ENCODE assay signal across 11 mouse cellular contexts in genomic region chr1:121177136-121177907, GRCm38 (mm10).
DNase-seq lines count a peak whose midpoint lies in the region; ATAC-seq lines count a peak whose summit lies in the region.
"Had no signal": no experiment of that assay in that cellular context is flagged by ENCODE, and none has a peak within 500 bp of the region (broad histone marks: within the 10 kb centered on the region; RNA-seq: fewer than 3 reads in every experiment).

No protein-coding gene starts in this region.

- H3K4me2 ChIP-seq in heart, embryonic 14.5 days (ENCODE audit: low read length) = peak overlapping the region; percentile 44
- peak overlapping the region; percentile 33 for H3K4me2 ChIP-seq in hindbrain, embryonic 14.5 days (replicated peaks)

- no peak for ATAC-seq in heart, embryonic 14.5 days (ENCODE audit: insufficient number of reproducible peaks, insufficient read depth, low FRiP score, low read depth)
- ATAC-seq in hindbrain, embryonic 14.5 days (ENCODE audit: low FRiP score) = peak; percentile 29; the same call in 1 of the 2 replicates
- no peak for ATAC-seq in activated CD4-positive, CD25-positive, alpha-beta regulatory T cell, adult 4 months
- ATAC-seq: intestine, embryonic 16.5 days had no signal

- H3K9me3 ChIP-seq in heart, embryonic 14.5 days (ENCODE audit: control insufficient read depth, low read length) = no peaks in the 10 kb centered on the region
- H3K9me3 ChIP-seq in hindbrain, embryonic 14.5 days (ENCODE audit: control insufficient read depth, low read length) = no peaks in the 10 kb centered on the region

- peaks cover 61% of the 10 kb centered on the region for H3K27me3 ChIP-seq in heart, embryonic 14.5 days (ENCODE audit: control insufficient read depth, insufficient read depth, low read length)
- H3K27me3 ChIP-seq in hindbrain, embryonic 14.5 days (ENCODE audit: control insufficient read depth, insufficient read depth, low read length) = peaks cover 66% of the 10 kb centered on the region
- H3K27me3 ChIP-seq: CH12.LX had no signal

- H3K4me1 ChIP-seq in heart, embryonic 14.5 days (ENCODE audit: control insufficient read depth in 2 of 2, insufficient read depth in 2 of 2, low read length in 2 of 2) = peaks cover 3 to 5% of the 10 kb centered on the region in 2 experiments; a peak in 3 of 4 replicates
- 0 out of 2 replicates have a peak, but pooled peaks cover 4% of the 10 kb centered on the region for H3K4me1 ChIP-seq in hindbrain, embryonic 14.5 days (replicated peaks; ENCODE audit: control insufficient read depth, insufficient read depth, low read length)

- H3K27ac ChIP-seq in heart, embryonic 14.5 days (replicated peaks in 1 of 2; ENCODE audit: control insufficient read depth in 1 of 2, insufficient read depth in 1 of 2, low read depth in 2 of 2, low read length in 2 of 2) = no peak overlapping the region
- peak overlapping the region; percentile 46 for H3K27ac ChIP-seq in hindbrain, embryonic 14.5 days
- H3K27ac ChIP-seq: liver, embryonic 14.5 days had no signal

- intact Hi-C loops in heart, postnatal 10 days (cut with DNase I) = no loop called here
- intact Hi-C loops in left cerebral cortex, postnatal 25 days (cut with DNase I) = no loop called here

- WGBS in heart, embryonic 14.5 days = 5% methylated on average over 22 of the region's 22 CpGs
- 2% methylated on average over 22 of the region's 22 CpGs for whole genome bisulfite sequencing in hindbrain, embryonic 14.5 days

- no peak for DNase-seq in heart, postnatal 10 days
- DNase-seq in embryo, embryonic 11 days = peak; percentile 71
- DNase-seq in hindbrain, embryonic 14.5 days (ENCODE audit: low spot score) = peak; percentile 43
- DNase-seq in neural tube, embryonic 10.5 days (ENCODE audit: extremely low spot score, low spot score) = peak; percentile 58
- DNase-seq in ovary, adult 18-20 months (ENCODE audit: low spot score) = no peak
- no peak for DNase-seq in left cerebral cortex, postnatal 25 days (ENCODE audit: low spot score in 2 of 2)

- H3K4me3 ChIP-seq in heart, embryonic 14.5 days (ENCODE audit: control insufficient read depth in 1 of 2, insufficient read depth in 1 of 2, low read depth in 1 of 2, low read length in 2 of 2) = peak overlapping the region in 1 of 2 experiments; percentile 18; a peak in 1 of 4 replicates
- no peak overlapping the region for H3K4me3 ChIP-seq in hindbrain, embryonic 14.5 days (replicated peaks; ENCODE audit: low read length)

- H3K36me3 ChIP-seq in heart, embryonic 14.5 days (ENCODE audit: control insufficient read depth, insufficient read depth, low read length) = no peaks in the 10 kb centered on the region
- H3K36me3 ChIP-seq in hindbrain, embryonic 14.5 days (replicated peaks; ENCODE audit: control insufficient read depth, insufficient read depth) = no peaks in the 10 kb centered on the region

- H3K9ac ChIP-seq in heart, embryonic 14.5 days (ENCODE audit: low read length) = no peak overlapping the region
- H3K9ac ChIP-seq in hindbrain, embryonic 14.5 days = no peak overlapping the region
- H3K9ac ChIP-seq: liver, embryonic 14.5 days had no signal

Comparison
In these comparisons a context has a peak if more than half of its experiments do, and no peak if none do; other contexts are left out.
1. DNase-seq: peak in embryo, embryonic 11 days (single experiment), hindbrain, embryonic 14.5 days (single experiment) and neural tube, embryonic 10.5 days (single experiment); none in heart, postnatal 10 days (0 of 2), ovary, adult 18-20 months (single experiment) and left cerebral cortex, postnatal 25 days (0 of 2).